Mouse (Mus musculus) neural tube, embryonic 15.5 days (tissue): ENCODE results near the gene Omd. TPM values are rescaled to one million over a fixed set of nuclear protein-coding genes. Genes with fewer than 3 reads are reported as not detected.

Experiments
- ATAC-seq: fragments of 200-750 bp; cut with Nextera tagmentation; 2 replicates; pipeline ENCODE4 v1.8.0; 2017; ENCODE audit warnings: mild to moderate bottlenecking, moderate TSS enrichment, moderate library complexity; ENCODE audit not compliant: low FRiP score
- H3K27ac ChIP-seq: fragments of 300-500 bp; sonication (generic); replicated peaks from 2 replicates; pipeline ENCODE4 v1.5.1; 2015; ENCODE audit warnings: mild to moderate bottlenecking, inconsistent platforms
- H3K27me3 ChIP-seq: fragments of 300-500 bp; sonication (generic); replicated peaks from 2 replicates; pipeline ENCODE4 v1.6.1; 2015; ENCODE audit warnings: inconsistent platforms
- H3K36me3 ChIP-seq: fragments of 300-500 bp; sonication (generic); 2 replicates; pipeline ENCODE4 v1.6.1; 2015; ENCODE audit warnings: inconsistent platforms
- H3K4me1 ChIP-seq: fragments of 300-500 bp; sonication (generic); 2 replicates; pipeline ENCODE4 v1.6.1; 2015; ENCODE audit warnings: inconsistent platforms
- H3K4me2 ChIP-seq: fragments of 300-500 bp; sonication (generic); 2 replicates; pipeline ENCODE4 v1.6.1; 2015; ENCODE audit warnings: inconsistent platforms, mild to moderate bottlenecking, moderate library complexity
- H3K4me3 ChIP-seq: fragments of 300-500 bp; sonication (generic); replicated peaks from 2 replicates; pipeline ENCODE4 v1.5.1; 2015; ENCODE audit warnings: mild to moderate bottlenecking, inconsistent platforms
- H3K9ac ChIP-seq: fragments of 300-500 bp; sonication (generic); replicated peaks from 2 replicates; pipeline ENCODE4 v1.6.1; 2015; ENCODE audit warnings: mild to moderate bottlenecking, inconsistent platforms
- H3K9me3 ChIP-seq: fragments of 300-500 bp; sonication (generic); replicated peaks from 2 replicates; pipeline ENCODE4 v1.6.1; 2016; ENCODE audit warnings: inconsistent platforms
- WGBS: fragments of 180-500 bp; shearing (Covaris S2); methylation state at CpG from one replicate; pipeline ENCODE4 v1.1.7; 2015; ENCODE audit warnings: mixed read lengths; 5-methylcytosine and 5-hydroxymethylcytosine counted together
- polyA plus RNA-seq: library from polyadenylated mRNA; unstranded; fragments of >200 nt; fragmentation: Nextera tagmentation; extraction: Ambion mirVana; gene quantifications from 2 replicates; pipeline ENCODE4 v1.2.1, GENCODE M21; 2015

Omd gene
- polyA plus RNA-seq = 0.70 and 1.00 TPM in 2 replicates

DNA sequence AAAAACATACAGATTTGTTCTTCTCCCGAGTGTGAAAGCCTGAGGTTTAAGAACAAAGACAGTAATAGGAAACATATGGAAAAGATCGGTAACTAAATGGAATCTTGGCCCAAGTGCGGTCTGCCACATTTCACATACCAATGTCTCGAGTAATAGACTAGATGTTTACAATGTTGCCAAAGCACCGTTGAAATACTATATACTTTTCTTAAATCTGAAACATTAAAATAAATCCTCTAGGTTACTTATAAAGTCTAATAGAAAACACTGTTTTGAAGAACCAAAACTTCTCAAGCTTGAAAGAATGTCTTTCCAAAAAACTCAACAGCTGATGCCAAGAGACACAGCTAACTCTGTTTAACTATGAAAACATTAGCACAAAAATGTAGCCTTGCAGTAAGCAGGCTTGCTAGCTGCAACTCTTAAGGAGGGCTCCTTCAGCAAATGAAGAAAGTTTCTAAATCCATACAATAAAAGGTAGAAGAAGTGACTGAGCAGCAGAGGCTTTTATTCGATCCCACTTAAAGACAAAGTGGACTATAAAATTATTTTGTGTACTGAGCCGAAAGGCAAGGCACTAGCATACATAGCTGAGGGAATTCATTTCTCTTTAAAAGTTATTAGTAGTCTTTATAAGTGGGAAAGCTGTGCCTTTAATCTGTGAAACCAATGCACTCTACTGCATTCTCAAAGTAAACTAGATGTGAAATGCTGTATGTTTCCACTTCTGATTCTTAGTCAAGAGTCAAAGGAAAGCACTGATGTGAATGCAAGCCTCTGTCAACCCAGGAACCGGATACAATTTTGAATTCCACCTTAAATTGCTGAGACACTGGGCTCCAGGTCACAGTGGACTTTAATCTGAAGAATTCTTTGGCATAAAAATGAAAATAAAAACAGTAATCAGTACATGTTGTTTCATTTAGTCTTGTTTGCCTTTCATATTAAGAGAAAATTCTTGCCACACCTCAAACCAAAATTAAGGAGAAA lies at the start of gene Omd:
Gene Omd, plus strand, starts transcription at position 922 of the 990 bp plus-strand sequence.
- H3K4me2 ChIP-seq = no peak within 1 kb of the TSS
- no peak within 1 kb of the TSS for H3K9ac ChIP-seq
- H3K4me3 ChIP-seq = no peak within 1 kb of the TSS
- no peaks in the 10 kb centered on the region for H3K4me1 ChIP-seq
- no peak within 1 kb of the TSS; the same call in 1 of the 2 replicates for H3K27ac ChIP-seq
- H3K9me3 ChIP-seq = no peaks in the 10 kb centered on the region
- no peaks in the 10 kb centered on the region for H3K36me3 ChIP-seq
- ATAC-seq = no peak
- 90% methylated on average over 8 of the region's 8 CpGs for WGBS
- no peaks in the 10 kb centered on the region for H3K27me3 ChIP-seq

DNA sequence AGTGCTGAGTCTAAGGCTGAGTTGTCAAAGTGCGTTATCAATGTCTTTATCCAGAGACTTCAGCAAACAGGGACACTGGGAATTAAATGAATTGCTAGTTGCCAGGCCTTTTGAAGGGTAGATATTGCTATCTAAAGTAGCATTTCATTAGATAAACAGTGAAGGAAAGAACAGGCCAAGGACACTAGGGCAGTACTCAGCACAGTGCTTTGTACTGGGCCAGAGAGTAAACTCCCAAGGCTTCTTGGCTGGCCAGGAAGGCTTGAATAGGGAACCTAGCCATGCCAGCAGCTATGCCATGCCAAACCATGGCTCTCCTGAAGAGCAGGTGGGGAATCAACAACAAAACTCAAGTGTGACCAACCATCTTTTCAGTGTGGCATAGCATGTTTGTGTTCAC lies 45.3 kb upstream of the Omd start:
- 95% methylated on average over 1 of the region's 1 CpGs for WGBS
- Histone ChIP-seq H3K4me2 (no peak overlapping the region), H3K4me1 (no peaks in the 10 kb centered on the region), H3K27ac (no peak overlapping the region), H3K27me3 (no peaks in the 10 kb centered on the region), H3K9me3 (no peaks in the 10 kb centered on the region), H3K4me3 (no peak overlapping the region), H3K36me3 (no peaks in the 10 kb centered on the region), H3K9ac (no peak overlapping the region)
- no peak for ATAC-seq

DNA sequence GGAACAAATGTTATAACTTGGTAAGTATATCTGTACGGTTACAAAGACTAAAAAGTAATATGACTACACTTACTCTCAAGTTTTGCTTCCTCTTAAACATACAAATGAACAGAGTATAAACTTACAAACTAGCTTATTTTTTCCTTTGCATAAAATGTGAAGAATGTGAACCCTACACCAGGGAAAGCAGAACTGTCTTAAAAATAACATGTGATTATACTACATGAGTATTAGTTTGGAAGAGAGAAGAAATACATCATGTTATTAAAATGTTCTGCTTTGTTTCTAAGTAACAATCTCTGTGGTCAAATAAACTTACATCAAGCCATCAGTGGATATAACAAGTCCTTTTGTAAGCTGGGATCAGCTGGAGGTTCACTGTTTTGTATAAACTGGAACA lies 43.6 kb upstream of the Omd start:
- no peak overlapping the region for H3K4me2 ChIP-seq
- no peak overlapping the region for H3K9ac ChIP-seq
- no peaks in the 10 kb centered on the region for H3K9me3 ChIP-seq
- no peaks in the 10 kb centered on the region for H3K4me1 ChIP-seq
- ATAC-seq = no peak
- 95% methylated on average over 1 of the region's 1 CpGs for WGBS
- H3K27ac ChIP-seq = no peak overlapping the region
- no peaks in the 10 kb centered on the region for H3K27me3 ChIP-seq
- H3K36me3 ChIP-seq = no peaks in the 10 kb centered on the region
- H3K4me3 ChIP-seq = no peak overlapping the region

DNA sequence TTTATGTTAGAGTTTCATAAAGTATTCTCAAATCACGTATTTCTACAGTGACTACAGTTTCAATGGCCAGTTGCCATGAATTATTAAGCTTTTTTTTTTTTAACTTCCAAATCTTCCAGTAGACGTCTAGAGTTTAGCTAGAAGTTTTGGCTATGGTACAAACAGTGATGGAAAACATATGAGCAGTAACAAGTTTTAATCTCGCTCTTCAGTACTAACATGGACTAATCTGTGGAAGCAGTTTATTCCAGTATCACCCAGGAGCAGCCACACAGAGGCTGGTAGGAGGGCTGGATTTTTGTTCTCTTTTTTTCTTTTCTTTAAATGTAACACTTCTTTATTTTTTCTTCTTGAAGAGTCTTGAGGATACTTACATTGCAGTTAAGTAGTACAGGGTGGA lies 38.0 kb upstream of the Omd start, which contains the start of gene Aspn:
Gene Aspn, plus strand, starts transcription at position 165 of the 400 bp plus-strand sequence.
- Histone ChIP-seq H3K4me1 (no peaks in the 10 kb centered on the region), H3K4me2 (no peak within 1 kb of the TSS), H3K27ac (no peak within 1 kb of the TSS), H3K9ac (no peak within 1 kb of the TSS), H3K4me3 (no peak within 1 kb of the TSS), H3K36me3 (no peaks in the 10 kb centered on the region), H3K27me3 (no peaks in the 10 kb centered on the region), H3K9me3 (no peaks in the 10 kb centered on the region)
- ATAC-seq = no peak
- WGBS = 88% methylated on average over 3 of the region's 3 CpGs

DNA sequence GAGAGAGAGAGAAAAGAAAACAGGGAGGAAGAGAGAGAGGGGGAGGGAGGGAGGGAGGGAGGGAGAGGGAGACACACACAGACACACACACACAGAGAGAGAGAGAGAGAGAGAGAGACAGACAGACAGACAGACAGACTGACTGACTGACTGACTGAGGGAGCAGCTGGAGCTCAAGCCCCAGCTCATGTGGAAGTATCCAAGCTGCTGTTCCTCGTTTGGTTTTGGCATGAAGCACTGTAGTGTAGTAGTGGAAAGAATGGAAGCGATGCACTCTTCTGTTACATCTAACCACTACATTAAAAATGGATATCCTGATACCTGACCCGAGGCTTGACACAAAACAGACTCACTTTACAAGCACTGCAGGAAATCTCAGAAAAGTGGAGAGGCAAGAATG lies 36.6 kb upstream of the Omd start:
- no peaks in the 10 kb centered on the region for H3K4me1 ChIP-seq
- no peak overlapping the region for H3K4me3 ChIP-seq
- no peak overlapping the region for H3K27ac ChIP-seq
- 78% methylated on average over 3 of the region's 3 CpGs for WGBS
- no peaks in the 10 kb centered on the region for H3K9me3 ChIP-seq
- no peaks in the 10 kb centered on the region for H3K36me3 ChIP-seq
- H3K9ac ChIP-seq = no peak overlapping the region
- H3K27me3 ChIP-seq = no peaks in the 10 kb centered on the region
- H3K4me2 ChIP-seq = no peak overlapping the region
- no peak for ATAC-seq

DNA sequence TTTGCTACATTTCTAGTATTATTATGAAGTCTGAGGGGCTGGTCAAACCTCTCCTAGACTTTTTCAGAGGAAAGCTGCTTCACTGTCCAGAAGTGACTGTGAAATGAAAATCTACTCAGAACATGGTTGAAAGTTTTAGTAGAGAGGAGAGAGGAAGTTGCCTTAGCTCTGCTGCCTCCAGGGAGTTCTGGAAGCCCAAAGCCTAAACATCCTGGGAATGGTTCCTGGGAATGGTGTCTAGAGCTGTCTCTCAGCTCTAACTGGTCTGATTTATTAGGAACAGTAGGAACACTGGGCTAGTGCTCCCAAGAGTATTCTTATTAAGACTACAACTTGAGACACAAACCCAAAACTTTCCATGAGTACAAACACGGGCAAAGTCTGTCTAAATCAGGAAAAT lies 35.7 kb upstream of the Omd start:
- Histone ChIP-seq H3K36me3 (no peaks in the 10 kb centered on the region), H3K27ac (no peak overlapping the region), H3K4me2 (no peak overlapping the region), H3K4me1 (no peaks in the 10 kb centered on the region), H3K4me3 (no peak overlapping the region), H3K9me3 (no peaks in the 10 kb centered on the region), H3K27me3 (no peaks in the 10 kb centered on the region), H3K9ac (no peak overlapping the region)
- no peak for ATAC-seq
- 70% methylated on average over 1 of the region's 1 CpGs for WGBS

DNA sequence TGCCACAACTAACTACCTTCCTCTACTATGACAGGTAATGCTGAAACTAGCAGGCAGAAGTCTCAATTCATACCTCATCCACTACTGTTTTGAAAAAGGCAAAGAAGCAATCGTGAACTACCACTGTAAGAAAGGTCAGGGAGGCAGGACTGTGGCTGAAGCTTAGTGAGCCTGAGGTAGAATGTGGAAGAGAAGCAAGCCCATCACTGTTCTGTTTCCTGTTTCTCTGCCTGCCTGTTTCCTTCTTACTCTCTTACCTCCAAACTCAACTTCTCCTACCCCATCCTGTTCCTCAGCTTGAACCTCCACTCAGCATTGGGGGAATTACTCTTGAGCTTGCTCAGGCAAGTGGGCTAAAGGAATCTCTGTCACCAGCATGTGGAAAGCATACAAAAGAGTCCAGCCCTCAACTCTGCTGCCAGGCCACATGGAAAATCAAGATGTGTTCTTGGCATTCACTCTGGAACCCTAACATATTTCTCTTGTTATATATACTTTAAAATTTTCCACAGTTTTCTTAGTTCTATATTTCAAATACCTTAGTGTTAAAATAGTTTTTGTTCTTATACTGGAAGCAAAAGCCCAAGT lies 34.6 kb upstream of the Omd start:
- WGBS = 89% methylated on average over 1 of the region's 1 CpGs
- Histone ChIP-seq H3K9me3 (no peaks in the 10 kb centered on the region), H3K4me2 (no peak overlapping the region), H3K36me3 (no peaks in the 10 kb centered on the region), H3K27ac (no peak overlapping the region), H3K27me3 (no peaks in the 10 kb centered on the region), H3K4me1 (no peaks in the 10 kb centered on the region), H3K9ac (no peak overlapping the region), H3K4me3 (no peak overlapping the region)
- no peak for ATAC-seq

DNA sequence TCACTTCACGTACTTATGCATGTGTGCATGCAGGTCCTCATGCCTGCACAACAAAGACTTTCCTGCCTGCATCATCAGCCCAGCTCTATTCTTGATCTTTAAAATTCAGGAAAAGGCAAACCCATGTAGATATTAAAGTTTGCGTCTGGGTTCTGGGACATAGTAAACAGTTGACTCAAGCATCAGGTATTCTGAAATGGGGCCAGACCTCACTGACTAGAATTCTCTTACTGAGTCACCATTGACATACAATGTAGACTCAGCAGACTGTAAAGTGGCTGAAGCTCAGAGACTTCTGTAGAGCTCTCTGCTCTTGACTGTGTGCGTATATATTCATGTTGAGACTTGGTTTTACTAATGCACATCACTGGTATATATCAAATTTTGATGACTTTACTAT lies 32.6 kb upstream of the Omd start:
- no peak overlapping the region for H3K27ac ChIP-seq
- no peak overlapping the region for H3K9ac ChIP-seq
- no peaks in the 10 kb centered on the region for H3K27me3 ChIP-seq
- ATAC-seq = no peak
- H3K4me3 ChIP-seq = no peak overlapping the region
- 93% methylated on average over 3 of the region's 3 CpGs for WGBS
- no peaks in the 10 kb centered on the region for H3K36me3 ChIP-seq
- H3K4me1 ChIP-seq = no peaks in the 10 kb centered on the region
- H3K4me2 ChIP-seq = no peak overlapping the region
- no peaks in the 10 kb centered on the region for H3K9me3 ChIP-seq

DNA sequence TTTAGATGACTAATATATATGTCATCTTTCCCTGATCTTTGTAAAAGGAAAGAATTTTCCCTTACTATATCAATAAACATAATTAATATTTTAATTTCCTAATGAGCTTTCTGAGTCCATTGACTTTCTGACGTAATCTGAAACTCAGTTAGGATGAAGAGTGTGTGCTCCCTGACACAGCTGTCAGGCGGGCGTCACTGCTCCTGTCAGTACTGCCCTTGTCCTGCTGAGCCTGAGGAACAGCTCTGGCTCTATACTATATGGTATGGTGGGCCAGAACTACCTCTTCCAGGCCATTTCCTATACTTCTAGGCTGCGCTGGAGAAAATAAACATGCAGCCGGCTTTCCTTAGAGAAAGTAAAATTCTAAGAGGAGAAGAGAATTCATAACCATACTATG lies 27.7 kb upstream of the Omd start:
- no peaks in the 10 kb centered on the region for H3K9me3 ChIP-seq
- H3K4me1 ChIP-seq = no peaks in the 10 kb centered on the region
- H3K4me3 ChIP-seq = no peak overlapping the region
- 93% methylated on average over 5 of the region's 5 CpGs for WGBS
- no peak overlapping the region for H3K4me2 ChIP-seq
- ATAC-seq = no peak
- H3K27me3 ChIP-seq = no peaks in the 10 kb centered on the region
- H3K9ac ChIP-seq = no peak overlapping the region
- no peaks in the 10 kb centered on the region for H3K36me3 ChIP-seq
- H3K27ac ChIP-seq = no peak overlapping the region

DNA sequence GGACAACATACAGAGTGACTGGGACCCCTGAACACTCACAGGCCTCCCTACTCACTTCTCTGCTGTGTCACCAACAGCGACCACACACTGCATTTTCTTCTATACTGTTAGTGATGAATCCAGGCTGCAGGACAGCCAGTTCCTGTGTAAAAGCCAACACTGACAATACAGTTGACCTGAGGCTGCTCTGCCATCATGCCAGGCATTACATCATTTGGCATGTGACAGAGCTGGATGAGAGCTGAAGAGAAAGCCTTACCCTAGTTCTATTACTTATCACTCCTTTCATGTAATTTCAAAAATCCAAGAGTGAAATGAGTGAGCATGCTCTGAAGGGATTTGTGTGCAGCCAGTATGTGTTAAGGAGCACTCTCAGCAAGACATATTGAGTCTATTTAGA lies 26.1 kb upstream of the Omd start:
- Histone ChIP-seq H3K27ac (no peak overlapping the region), H3K4me1 (no peaks in the 10 kb centered on the region), H3K36me3 (no peaks in the 10 kb centered on the region), H3K9me3 (no peaks in the 10 kb centered on the region), H3K27me3 (no peaks in the 10 kb centered on the region), H3K4me2 (no peak overlapping the region), H3K9ac (no peak overlapping the region), H3K4me3 (no peak overlapping the region)
- no peak for ATAC-seq
- 88% methylated on average over 1 of the region's 1 CpGs for whole genome bisulfite sequencing

DNA sequence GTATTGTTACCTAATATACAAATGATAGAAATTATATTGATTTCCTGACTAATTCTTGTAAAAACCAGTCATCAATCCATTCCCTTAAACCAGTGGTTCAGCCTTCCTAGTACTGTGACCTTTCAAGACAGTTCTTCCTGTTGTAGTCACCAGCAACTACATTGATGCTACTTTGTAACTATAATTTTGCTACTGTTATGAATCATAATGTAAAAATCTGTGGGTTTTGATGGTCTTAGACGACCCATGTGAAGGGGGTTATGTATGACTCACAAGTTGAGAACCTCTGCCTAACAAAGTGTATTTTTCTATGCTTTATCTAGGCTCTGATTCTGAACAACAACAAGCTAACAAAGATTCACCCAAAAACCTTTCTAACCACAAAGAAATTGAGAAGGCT lies 25.3 kb upstream of the Omd start:
- H3K4me3 ChIP-seq = no peak overlapping the region
- no peak overlapping the region for H3K4me2 ChIP-seq
- H3K27ac ChIP-seq = no peak overlapping the region
- WGBS = 73% methylated on average over 1 of the region's 1 CpGs
- no peak overlapping the region for H3K9ac ChIP-seq
- no peaks in the 10 kb centered on the region for H3K9me3 ChIP-seq
- ATAC-seq = no peak
- H3K27me3 ChIP-seq = no peaks in the 10 kb centered on the region
- no peaks in the 10 kb centered on the region for H3K36me3 ChIP-seq
- H3K4me1 ChIP-seq = no peaks in the 10 kb centered on the region

DNA sequence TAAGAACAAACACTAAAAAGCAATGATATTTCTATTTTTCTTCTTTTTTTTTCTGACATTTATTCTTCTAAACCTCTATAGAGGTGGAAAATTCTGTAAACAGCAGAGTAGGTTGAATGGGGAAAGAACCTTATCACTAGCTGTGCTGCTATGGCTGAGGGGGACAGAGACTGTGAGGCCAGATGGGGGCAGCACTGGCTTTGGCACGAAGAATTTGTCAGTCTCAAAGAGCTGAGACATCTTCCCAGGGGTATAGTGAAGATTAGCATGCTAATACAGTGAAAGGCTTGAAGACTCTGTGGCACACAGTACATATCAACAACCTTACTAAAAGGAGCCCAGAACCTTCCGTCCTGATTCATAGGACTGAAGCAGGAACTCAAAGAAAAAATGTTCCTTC lies 23.1 kb upstream of the Omd start:
- ATAC-seq = no peak
- Histone ChIP-seq H3K36me3 (no peaks in the 10 kb centered on the region), H3K4me2 (no peak overlapping the region), H3K9ac (no peak overlapping the region), H3K27ac (no peak overlapping the region), H3K27me3 (no peaks in the 10 kb centered on the region), H3K4me3 (no peak overlapping the region), H3K9me3 (no peaks in the 10 kb centered on the region), H3K4me1 (no peaks in the 10 kb centered on the region)
- WGBS = 37% methylated on average over 2 of the region's 2 CpGs
